Mouse (Mus musculus) heart, adult 2 months (tissue): ENCODE measurements around the gene Creld1.

Experiments used
- CTCF ChIP-seq: fragments of 200-600 bp; IDR thresholded peaks from 2 replicates; pipeline ENCODE4 v1.8.1; 2022; ENCODE audit warnings: antibody characterized with exemption, mild to moderate bottlenecking, moderate library complexity
- EP300 ChIP-seq: fragments of 200-500 bp; IDR thresholded peaks from 2 replicates; pipeline ENCODE4 v1.6.1; 2011; ENCODE audit warnings: low read depth, low read length, control low read depth; ENCODE audit not compliant: insufficient read depth
- POLR2A ChIP-seq: fragments of 200-500 bp; IDR thresholded peaks from 2 replicates; pipeline ENCODE4 v1.6.1; 2011; ENCODE audit warnings: mild to moderate bottlenecking, low read depth, low read length, control low read depth; ENCODE audit not compliant: insufficient read depth

- TF ChIP-seq CTCF: no peak
- TF ChIP-seq POLR2A: no peak
- no peak for TF ChIP-seq EP300
These were observed 9.9 kb upstream of the Creld1 start for GRCm38 (mm10) chr6:113473246-113473645.
